Mouse (Mus musculus) cortical plate, adult 2 months (tissue): ENCODE data around the gene Katnal1.

Experiments used
- CTCF ChIP-seq: fragments of 200-500 bp; IDR thresholded peaks from 2 replicates; pipeline ENCODE4 v1.5.1; 2011; ENCODE audit warnings: mild to moderate bottlenecking, control low read depth, low read length; ENCODE audit not compliant: insufficient read depth; ENCODE audit errors: extremely low read depth
- POLR2A ChIP-seq: fragments of 200-500 bp; IDR thresholded peaks from 2 replicates; pipeline ENCODE4 v1.6.1; 2011; ENCODE audit warnings: mild to moderate bottlenecking, low read length, control low read depth; ENCODE audit not compliant: insufficient read depth; ENCODE audit errors: extremely low read depth

- TF ChIP-seq CTCF (no peak), POLR2A (no peak)
These were observed 27.0 kb upstream of the Katnal1 start for GRCm38 (mm10) chr5:148956091-148956490.
